Mouse (Mus musculus) heart, postnatal 25 days (tissue): ENCODE results near the gene Cd2. TPM values are rescaled to one million over a fixed set of nuclear protein-coding genes. Genes with fewer than 3 reads are reported as not detected.

ENCODE experiments used
- DNase-seq: peaks from one replicate; pipeline ENCODE4 v3.0.0; 2022; ENCODE audit warnings: low spot score
- intact Hi-C: fragments of 180-260 bp; cut with DNase I; formaldehyde crosslinking; loops from one replicate; pipeline ENCODE4 v1.15.1; 2025
- total RNA-seq, 2 experiments: library from RNA; stranded (reverse); gene quantifications; 2 replicates each; pipeline ENCODE4 v1.2.3; 2021

Gene Cd2
- total RNA-seq, 2 experiments from 2014 or later: 0.29 to 1.1 TPM

DNA sequence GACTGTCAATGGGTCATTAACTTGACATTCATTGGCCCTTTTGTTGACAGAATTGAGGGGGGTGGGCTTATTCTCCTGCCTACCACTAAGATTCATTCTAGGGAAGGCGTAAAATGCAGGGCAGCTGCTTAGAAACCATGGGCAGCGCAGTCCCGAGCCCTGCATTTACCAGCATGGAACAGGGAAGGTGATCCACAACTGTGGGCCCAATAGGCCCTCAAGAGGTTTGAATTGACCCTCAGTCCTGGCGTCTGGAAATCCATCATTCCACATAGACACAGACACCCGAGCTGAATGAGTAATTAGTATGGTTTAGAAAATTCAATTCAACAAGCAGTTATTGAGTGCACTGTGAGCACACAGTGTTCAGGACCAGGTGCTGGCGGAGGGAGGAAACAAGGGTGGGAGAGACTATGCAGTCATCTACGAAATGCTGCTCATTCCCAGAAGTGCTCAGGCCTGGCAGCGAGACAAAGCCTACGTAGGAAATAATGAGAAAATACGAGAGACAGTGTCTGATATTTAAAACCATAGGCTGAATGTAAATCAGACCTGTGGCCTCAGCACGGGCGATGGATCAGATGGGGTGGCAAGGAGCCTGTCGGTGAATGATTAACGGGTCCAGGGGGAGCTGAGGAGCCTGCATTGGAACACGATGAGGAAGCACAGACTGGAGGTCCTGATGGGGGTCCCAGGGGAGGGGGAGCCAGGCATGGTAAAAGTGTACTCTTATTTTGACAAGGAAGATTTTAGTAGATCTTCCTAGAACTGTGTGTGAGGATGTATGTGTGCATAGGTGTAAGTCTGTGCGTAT lies 50.5 kb downstream of the Cd2 start:
- no peak for DNase-seq
- intact Hi-C loops: no loop called here

DNA sequence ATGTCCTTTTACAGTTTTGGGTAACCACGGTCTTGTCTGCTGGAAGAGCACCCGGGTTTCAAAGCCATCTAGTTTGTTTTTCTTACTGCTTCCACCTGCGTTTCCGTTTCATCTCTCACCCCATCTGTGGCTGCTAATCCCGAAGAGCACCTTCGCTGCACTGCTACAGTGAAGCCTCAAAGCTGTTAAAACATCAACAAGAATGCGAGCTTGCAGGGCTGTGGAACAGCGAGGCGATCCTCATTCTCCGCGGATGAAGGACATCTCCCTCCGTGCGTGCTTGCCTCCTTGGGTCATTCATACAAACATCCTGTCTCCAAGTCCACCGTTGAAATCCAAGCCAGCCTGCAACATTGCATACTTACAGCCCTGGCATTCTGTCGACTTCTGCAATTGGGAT lies 51.5 kb downstream of the Cd2 start:
- intact Hi-C loops: no loop called here
- DNase-seq: no peak

DNA sequence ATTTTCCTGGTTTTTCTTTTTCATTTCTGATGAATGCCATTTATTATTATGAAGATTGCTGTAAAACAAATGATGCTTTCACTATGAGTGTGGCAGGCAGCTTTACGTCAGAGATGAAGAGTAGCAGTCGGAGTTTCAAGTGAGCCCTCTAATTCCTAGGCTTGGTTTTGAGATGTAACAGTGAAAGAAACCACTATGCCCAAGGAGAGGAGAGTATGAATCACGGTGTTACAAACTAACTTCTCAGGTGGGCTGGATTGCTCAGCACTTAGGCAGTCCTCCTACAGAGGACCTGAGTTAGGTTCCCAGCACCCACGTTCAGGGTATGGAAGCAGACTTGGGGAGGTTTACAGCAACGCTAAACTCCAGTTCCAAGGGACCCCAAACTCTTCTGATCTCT lies 52.4 kb downstream of the Cd2 start:
- intact Hi-C loops: no loop called here
- DNase-seq: no peak

DNA sequence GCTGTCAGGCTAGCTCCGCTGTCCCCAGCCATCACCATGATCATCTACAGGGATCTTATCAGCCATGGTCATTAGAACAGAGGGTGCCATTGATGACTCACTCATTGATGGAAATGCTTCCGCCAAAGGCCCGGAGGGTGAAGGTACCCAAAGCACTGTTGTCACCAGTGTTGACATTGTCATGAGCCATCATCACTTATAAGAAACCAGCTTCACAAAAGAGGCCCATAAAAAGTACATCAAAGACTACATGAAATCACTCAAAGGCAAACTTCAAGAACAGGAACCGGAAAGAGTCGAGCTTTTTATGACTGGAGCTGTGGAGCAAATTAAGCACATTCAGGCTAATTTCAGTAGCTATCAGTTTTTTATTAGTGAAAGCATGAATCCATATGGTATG lies 54.3 kb downstream of the Cd2 start:
- DNase-seq: no peak
- intact Hi-C loops: no loop called here

DNA sequence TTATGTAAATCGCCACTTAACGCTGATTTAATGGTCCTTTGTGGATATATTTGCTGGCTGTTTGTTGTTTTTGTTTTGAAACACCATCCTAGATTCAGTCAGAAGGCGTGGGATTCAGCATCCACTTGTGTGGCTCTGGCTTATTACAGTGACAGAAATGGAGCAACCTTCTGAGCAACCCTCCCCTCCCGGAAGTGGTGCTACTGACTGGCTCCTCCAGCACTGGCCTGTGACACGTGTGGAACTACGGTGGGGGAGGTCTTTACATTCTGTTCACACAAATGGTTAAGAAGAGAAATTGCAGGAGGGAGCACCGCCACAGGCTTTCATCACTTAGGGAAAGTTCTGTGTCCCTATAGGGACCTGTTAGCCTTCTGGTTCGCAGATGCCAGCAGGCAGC lies 55.2 kb downstream of the Cd2 start:
- no peak for DNase-seq
- intact Hi-C loops: no loop called here

DNA sequence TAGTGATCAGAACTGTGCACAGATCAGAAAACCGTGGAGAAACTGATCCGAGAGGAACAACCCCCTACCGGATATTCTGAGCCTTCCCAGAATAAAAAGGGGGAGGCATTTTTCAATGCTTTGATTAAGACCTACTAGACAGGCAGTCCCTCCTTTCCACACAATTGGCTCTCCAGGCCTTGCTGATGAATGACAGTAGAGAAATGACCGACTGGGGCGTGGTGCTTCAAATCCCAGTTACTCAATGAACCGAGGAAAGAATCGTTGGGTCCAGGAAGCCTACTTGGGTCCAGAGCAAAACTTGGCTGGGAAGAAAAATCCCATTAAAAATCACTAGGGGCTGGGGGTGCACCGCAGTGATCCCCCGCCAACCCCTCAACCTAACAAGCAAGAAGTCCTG lies 57.5 kb downstream of the Cd2 start:
- DNase-seq: no peak
- intact Hi-C loops: no loop called here

DNA sequence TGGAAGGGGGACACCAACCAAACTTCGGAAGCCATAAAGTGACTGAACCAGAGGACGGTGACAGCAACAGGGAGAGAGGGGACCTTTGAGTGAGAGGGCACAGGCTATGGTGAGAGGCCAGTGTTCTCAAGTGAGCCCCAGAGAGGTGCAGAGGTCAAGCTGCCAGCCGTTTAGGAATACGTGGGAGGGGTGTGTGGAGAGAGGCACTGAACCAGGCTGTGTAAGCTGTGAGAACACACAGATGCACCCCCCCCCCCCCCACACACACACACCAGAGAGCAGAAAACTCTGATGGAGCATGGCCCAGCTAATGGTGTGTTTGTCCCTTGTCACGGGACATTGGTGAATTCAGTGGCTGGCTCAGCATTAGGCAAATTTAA lies 58.2 kb downstream of the Cd2 start:
- DNase-seq: no peak
- intact Hi-C loops: no loop called here

DNA sequence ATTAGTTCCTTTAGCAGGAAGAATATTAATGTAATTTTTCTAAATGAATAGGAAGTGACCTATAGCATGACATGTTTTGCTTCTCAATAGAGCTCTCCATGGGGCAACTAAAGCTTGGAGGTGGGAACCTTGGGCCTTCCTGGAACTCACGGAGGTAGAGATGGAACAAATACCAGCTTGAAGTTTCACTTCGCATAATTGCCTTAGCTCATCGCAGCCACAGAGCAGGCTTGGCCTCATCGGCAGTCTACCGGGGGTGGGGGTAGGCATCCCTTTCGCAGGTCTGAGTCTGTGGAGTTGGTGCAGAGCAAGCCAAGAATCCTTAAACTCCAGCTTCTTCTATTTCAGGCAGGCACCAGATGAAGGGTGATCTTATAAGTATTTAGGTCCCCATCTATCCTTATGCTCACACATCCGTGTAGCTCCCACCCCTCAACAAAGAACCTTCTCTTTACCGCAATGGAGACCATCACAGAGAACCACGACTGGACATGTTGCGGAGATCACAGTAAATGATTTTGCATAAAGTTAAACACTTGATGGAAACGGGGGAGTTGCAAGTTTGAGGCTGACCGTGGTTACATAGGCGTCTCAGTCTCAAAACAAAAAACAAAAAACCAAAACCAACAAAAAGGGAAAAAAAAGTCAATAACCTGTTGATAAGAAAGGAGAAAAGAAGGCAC lies 58.7 kb downstream of the Cd2 start:
- no peak for DNase-seq
- intact Hi-C loops: no loop called here

DNA sequence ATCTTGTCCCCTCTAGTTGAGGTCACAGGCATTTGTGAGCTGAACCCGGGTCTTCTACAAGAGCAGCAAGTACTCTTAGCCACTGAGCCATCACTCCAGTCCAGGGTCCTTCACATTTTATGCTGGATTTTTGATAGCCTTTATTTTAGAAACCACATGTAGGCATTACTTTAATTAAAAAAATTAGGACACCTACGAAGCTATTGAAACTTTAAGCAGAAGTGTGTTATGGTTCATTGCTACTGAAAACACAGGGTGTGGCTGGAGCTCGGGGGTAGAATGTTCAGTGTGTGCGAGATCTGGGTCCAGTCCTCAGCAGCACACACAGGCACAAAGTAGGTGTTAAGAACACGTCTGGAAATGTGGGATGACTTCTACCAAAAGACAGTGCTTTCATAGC lies 59.7 kb downstream of the Cd2 start:
- DNase-seq: no peak
- intact Hi-C loops: no loop called here

Other genes starting within 250 kb of the Cd2 start
- 10 to 100 TPM; 31.0 to 34.9 TPM for gene Ptgfrn, start 177.7 kb downstream of the Cd2 start, total RNA-seq
- gene Igsf3, start 89.1 kb upstream of the Cd2 start, total RNA-seq: 10 to 100 TPM; 11.6 to 12.5 TPM